Mouse (Mus musculus) cerebellum, adult 2 months (tissue): ENCODE data around the gene Rai1.

Experiments
- CTCF ChIP-seq: fragments of 200-500 bp; IDR thresholded peaks from 2 replicates; pipeline ENCODE4 v1.5.1; 2011; ENCODE audit warnings: low read depth, mild to moderate bottlenecking, control low read depth, low read length, moderate library complexity, borderline replicate concordance; ENCODE audit not compliant: insufficient read depth
- POLR2A ChIP-seq: fragments of 200-500 bp; IDR thresholded peaks from 2 replicates; pipeline ENCODE4 v1.6.1; 2011; ENCODE audit warnings: low read length, control low read depth, borderline replicate concordance; ENCODE audit not compliant: insufficient read depth

DNA sequence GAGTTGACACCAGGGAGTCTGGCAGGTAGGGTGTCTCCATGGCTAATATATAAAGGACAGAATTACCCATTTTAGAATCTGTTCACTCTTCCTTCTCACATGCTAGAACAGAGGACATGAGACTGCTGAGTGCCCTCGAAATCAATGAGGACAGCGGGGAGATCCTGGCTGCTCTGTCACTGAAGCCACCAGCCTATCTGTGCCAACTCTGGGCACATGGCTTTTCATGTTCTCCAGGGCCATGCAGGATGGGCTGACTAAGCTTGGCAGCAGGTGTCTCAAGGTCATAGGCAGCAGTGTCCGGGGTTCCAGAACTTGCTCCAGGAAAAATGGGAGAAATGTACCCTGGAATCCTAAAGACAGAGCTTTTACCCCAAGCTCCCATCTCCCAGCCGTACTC, 37.2 kb upstream of the Rai1 start:
- TF ChIP-seq POLR2A: no peak
- TF ChIP-seq CTCF: no peak
